Mouse (Mus musculus) MEL (cell line): ENCODE data around the gene Fscn2. TPM values are rescaled to one million over a fixed set of nuclear protein-coding genes. Genes with fewer than 3 reads are reported as not detected.
A peak's percentile ranks its signal among the peaks of the same experiment; 100 is the strongest.

ENCODE experiments used
- DNase-seq: peaks from one replicate; pipeline ENCODE4 v3.0.0; 2011; ENCODE audit warnings: low read depth, low spot score
- H3K27ac ChIP-seq: 2 replicates; pipeline ENCODE4 v1.5.1; 2012; ENCODE audit warnings: low read depth, mild to moderate bottlenecking, control low read depth, low read length, moderate library complexity; ENCODE audit not compliant: control insufficient read depth
- H3K27me3 ChIP-seq, 2 experiments: fragments of 150-350 bp in 1 of 2; sonication (generic) in 1 of 2; 2 replicates each; pipeline ENCODE4 v1.6.1; 2012; ENCODE audit warnings: low read length in 2 of 2, mild to moderate bottlenecking in 2 of 2, improper control_type of control experiment in 1 of 2, moderate library complexity in 1 of 2; ENCODE audit not compliant: insufficient read depth in 2 of 2, control insufficient read depth in 1 of 2
- H3K36me3 ChIP-seq, 2 experiments: 2 replicates each; pipeline ENCODE4 v1.6.1; 2012 to 2014; ENCODE audit warnings: low read length in 2 of 2, improper control_type of control experiment in 1 of 2, inconsistent platforms in 1 of 2, mild to moderate bottlenecking in 1 of 2; ENCODE audit not compliant: insufficient read depth in 2 of 2, control insufficient read depth in 1 of 2
- H3K4me1 ChIP-seq, 2 experiments: fragments of 150-350 bp in 1 of 2; sonication (generic) in 1 of 2; 2 replicates each; pipeline ENCODE4 v1.6.1; 2012; ENCODE audit warnings: low read length in 2 of 2, improper control_type of control experiment in 1 of 2, mild to moderate bottlenecking in 1 of 2; ENCODE audit not compliant: insufficient read depth in 2 of 2, control insufficient read depth in 1 of 2
- H3K4me3 ChIP-seq, 2 experiments: fragments of 150-350 bp in 1 of 2; sonication (generic) in 1 of 2; 2 replicates each; pipeline ENCODE4 v1.5.1; 2012; ENCODE audit warnings: low read depth in 2 of 2, low read length in 2 of 2, mild to moderate bottlenecking in 2 of 2, moderate library complexity in 2 of 2, control low read depth in 1 of 2, improper control_type of control experiment in 1 of 2; ENCODE audit not compliant: control insufficient read depth in 1 of 2, insufficient read depth in 1 of 2
- H3K79me2 ChIP-seq: 2 replicates; pipeline ENCODE4 v1.6.1; 2012; ENCODE audit warnings: mild to moderate bottlenecking, low read length, moderate library complexity; ENCODE audit not compliant: control insufficient read depth, poor library complexity, insufficient read depth
- H3K9ac ChIP-seq: 2 replicates; pipeline ENCODE4 v1.6.1; 2012; ENCODE audit warnings: low read depth, mild to moderate bottlenecking, control low read depth, low read length, moderate library complexity; ENCODE audit not compliant: control insufficient read depth, poor library complexity, severe bottlenecking
- H3K9me3 ChIP-seq: fragments of 150-350 bp; sonication (generic); replicated peaks from 2 replicates; pipeline ENCODE4 v1.6.1; 2012; ENCODE audit warnings: mild to moderate bottlenecking, low read length, improper control_type of control experiment, moderate library complexity; ENCODE audit not compliant: insufficient read depth
- BHLHE40 ChIP-seq: IDR thresholded peaks from 2 replicates; pipeline ENCODE4 v1.6.1; 2012; ENCODE audit warnings: low read depth, mild to moderate bottlenecking, inconsistent platforms, low read length, improper control_type of control experiment, borderline replicate concordance
- CHD1 ChIP-seq: IDR thresholded peaks from 2 replicates; pipeline ENCODE4 v1.6.1; 2012; ENCODE audit warnings: low read depth, mild to moderate bottlenecking, inconsistent platforms, low read length, improper control_type of control experiment
- CHD2 ChIP-seq: IDR thresholded peaks from 2 replicates; pipeline ENCODE4 v1.6.1; 2011; ENCODE audit warnings: low read length, improper control_type of control experiment
- CTCF ChIP-seq, 3 experiments: IDR thresholded peaks in 2 of 3; conservative IDR thresholded peaks in 1 of 3; 2 replicates each; pipeline ENCODE4 v1.5.1; 2011 to 2012; ENCODE audit warnings: low read length in 3 of 3, low read depth in 2 of 3, mild to moderate bottlenecking in 2 of 3, improper control_type of control experiment in 1 of 3, inconsistent platforms in 1 of 3, mixed read lengths in 1 of 3, moderate library complexity in 1 of 3; ENCODE audit not compliant: control insufficient read depth in 1 of 3, insufficient read depth in 1 of 3, poor library complexity in 1 of 3, severe bottlenecking in 1 of 3
- ELF1 ChIP-seq: IDR thresholded peaks from 2 replicates; pipeline ENCODE4 v1.6.1; 2014; ENCODE audit warnings: low read depth, mild to moderate bottlenecking, inconsistent platforms, low read length, improper control_type of control experiment, moderate library complexity
- EP300 ChIP-seq, 2 experiments: IDR thresholded peaks; 2 replicates each; pipeline ENCODE4 v1.6.1; 2011; ENCODE audit warnings: improper control_type of control experiment in 2 of 2, low read length in 2 of 2, low read depth in 1 of 2, mild to moderate bottlenecking in 1 of 2
- ETS1 ChIP-seq: IDR thresholded peaks from 2 replicates; pipeline ENCODE4 v1.6.1; 2012; ENCODE audit warnings: low read depth, mild to moderate bottlenecking, inconsistent platforms, low read length, improper control_type of control experiment, moderate library complexity
- GABPA ChIP-seq: IDR thresholded peaks from 2 replicates; pipeline ENCODE4 v1.6.1; 2012; ENCODE audit warnings: low read depth, mild to moderate bottlenecking, inconsistent platforms, low read length, improper control_type of control experiment, moderate library complexity
- HCFC1 ChIP-seq: IDR thresholded peaks from 2 replicates; pipeline ENCODE4 v1.6.1; 2012; ENCODE audit warnings: low read depth, mild to moderate bottlenecking, inconsistent platforms, low read length, improper control_type of control experiment, moderate library complexity
- JUND ChIP-seq: IDR thresholded peaks from 2 replicates; pipeline ENCODE4 v1.6.1; 2011; ENCODE audit warnings: low read depth, mild to moderate bottlenecking, improper control_type of control experiment, low read length
- KAT2A ChIP-seq: conservative IDR thresholded peaks from 2 replicates; pipeline ENCODE4 v1.6.1; 2012; ENCODE audit warnings: low read depth, low read length, improper control_type of control experiment, inconsistent platforms
- MAFK ChIP-seq: IDR thresholded peaks from 2 replicates; pipeline ENCODE4 v1.6.1; 2011; ENCODE audit warnings: low read depth, mild to moderate bottlenecking, low read length, improper control_type of control experiment, borderline replicate concordance
- MAX ChIP-seq: IDR thresholded peaks from 2 replicates; pipeline ENCODE4 v1.6.1; 2011; ENCODE audit warnings: low read length, improper control_type of control experiment
- MAZ ChIP-seq: IDR thresholded peaks from 2 replicates; pipeline ENCODE4 v1.6.1; 2012; ENCODE audit warnings: low read depth, mild to moderate bottlenecking, inconsistent platforms, low read length, improper control_type of control experiment
- MXI1 ChIP-seq: IDR thresholded peaks from 2 replicates; pipeline ENCODE4 v1.6.1; 2011; ENCODE audit warnings: mild to moderate bottlenecking, low read depth, low read length, improper control_type of control experiment
- MYB ChIP-seq: IDR thresholded peaks from 2 replicates; pipeline ENCODE4 v1.6.1; 2011; ENCODE audit warnings: mild to moderate bottlenecking, low read depth, low read length, improper control_type of control experiment
- MYC ChIP-seq: IDR thresholded peaks from 2 replicates; pipeline ENCODE4 v1.6.1; 2011; ENCODE audit warnings: low read depth, mild to moderate bottlenecking, low read length, improper control_type of control experiment, moderate library complexity
- NELFE ChIP-seq: IDR thresholded peaks from 2 replicates; pipeline ENCODE4 v1.6.1; 2011; ENCODE audit warnings: low read depth, low read length, improper control_type of control experiment
- NRF1 ChIP-seq: IDR thresholded peaks from 2 replicates; pipeline ENCODE4 v1.6.1; 2014; ENCODE audit warnings: low read depth, mild to moderate bottlenecking, inconsistent platforms, low read length, improper control_type of control experiment, moderate library complexity; ENCODE audit not compliant: poor library complexity, insufficient read depth, severe bottlenecking
- POLR2A ChIP-seq, 2 experiments: IDR thresholded peaks; 2 replicates each; pipeline ENCODE4 v1.6.1; 2011 to 2012; ENCODE audit warnings: low read length in 2 of 2, mild to moderate bottlenecking in 2 of 2, control low read depth in 1 of 2, improper control_type of control experiment in 1 of 2, low read depth in 1 of 2, moderate library complexity in 1 of 2; ENCODE audit not compliant: control insufficient read depth in 1 of 2, insufficient read depth in 1 of 2, poor library complexity in 1 of 2
- POLR2AphosphoS5 ChIP-seq: IDR thresholded peaks from 2 replicates; pipeline ENCODE4 v1.6.1; 2012; ENCODE audit warnings: low read depth, borderline replicate concordance, mild to moderate bottlenecking, inconsistent platforms, low read length, moderate library complexity, mixed read lengths
- RAD21 ChIP-seq: IDR thresholded peaks from 2 replicates; pipeline ENCODE4 v1.6.1; 2011; ENCODE audit warnings: mild to moderate bottlenecking, low read depth, low read length, improper control_type of control experiment
- SIN3A ChIP-seq: IDR thresholded peaks from 2 replicates; pipeline ENCODE4 v1.6.1; 2012; ENCODE audit warnings: low read length, improper control_type of control experiment, inconsistent platforms
- SMC3 ChIP-seq: IDR thresholded peaks from 2 replicates; pipeline ENCODE4 v1.6.1; 2011; ENCODE audit warnings: low read depth, low read length, improper control_type of control experiment
- TAL1 ChIP-seq: IDR thresholded peaks from 2 replicates; pipeline ENCODE4 v1.6.1; 2012; ENCODE audit warnings: mild to moderate bottlenecking, inconsistent platforms, low read length, moderate library complexity, mixed read lengths
- TBP ChIP-seq: IDR thresholded peaks from 2 replicates; pipeline ENCODE4 v1.8.0; 2011; ENCODE audit warnings: low read depth, low read length, improper control_type of control experiment
- TCF12 ChIP-seq: IDR thresholded peaks from 2 replicates; pipeline ENCODE4 v1.6.1; 2014; ENCODE audit warnings: low read depth, mild to moderate bottlenecking, inconsistent platforms, low read length, improper control_type of control experiment, moderate library complexity
- UBTF ChIP-seq: IDR thresholded peaks from 2 replicates; pipeline ENCODE4 v1.6.1; 2012; ENCODE audit warnings: low read depth, mild to moderate bottlenecking, inconsistent platforms, low read length, improper control_type of control experiment, moderate library complexity, borderline replicate concordance; ENCODE audit not compliant: insufficient read depth
- USF1 ChIP-seq: IDR thresholded peaks from 2 replicates; pipeline ENCODE4 v1.6.1; 2014; ENCODE audit warnings: low read depth, mild to moderate bottlenecking, inconsistent platforms, low read length, improper control_type of control experiment, moderate library complexity
- USF2 ChIP-seq, 2 experiments: IDR thresholded peaks; 2 replicates each; pipeline ENCODE4 v1.6.1; 2011 to 2012; ENCODE audit warnings: improper control_type of control experiment in 2 of 2, low read length in 2 of 2, borderline replicate concordance in 1 of 2, inconsistent platforms in 1 of 2, low read depth in 1 of 2, mild to moderate bottlenecking in 1 of 2; ENCODE audit not compliant: insufficient read depth in 1 of 2
- ZC3H11A ChIP-seq: IDR thresholded peaks from 2 replicates; pipeline ENCODE4 v1.6.1; 2012; ENCODE audit warnings: low read depth, mild to moderate bottlenecking, inconsistent platforms, low read length, improper control_type of control experiment
- ZKSCAN1 ChIP-seq: IDR thresholded peaks from 2 replicates; pipeline ENCODE4 v1.6.1; 2012; ENCODE audit warnings: low read depth, mild to moderate bottlenecking, inconsistent platforms, low read length, improper control_type of control experiment, moderate library complexity
- ZMIZ1 ChIP-seq: IDR thresholded peaks from 2 replicates; pipeline ENCODE4 v1.6.1; 2012; ENCODE audit warnings: low read depth, mild to moderate bottlenecking, inconsistent platforms, low read length, improper control_type of control experiment, moderate library complexity
- ZNF384 ChIP-seq: IDR thresholded peaks from 2 replicates; pipeline ENCODE4 v1.6.1; 2012; ENCODE audit warnings: low read depth, mild to moderate bottlenecking, inconsistent platforms, low read length, improper control_type of control experiment
- polyA plus RNA-seq, 2 experiments: library from polyadenylated mRNA; stranded (reverse) in 1 of 2; unstranded in 1 of 2; fragments of >175 nt in 1 of 2; fragments of >200 nt in 1 of 2; gene quantifications; 2 replicates each; pipeline versions ENCODE4 v1.2.1 to v1.2.4; 2012; ENCODE audit warnings: low replicate concordance in 2 of 2, low read depth in 1 of 2; ENCODE audit not compliant: insufficient read length in 2 of 2, insufficient read depth in 1 of 2, missing spikeins in 1 of 2
- total RNA-seq: library from RNA; depleted of rRNA; stranded (reverse); fragments of 300-350 nt; gene quantifications from 2 replicates; pipeline ENCODE4 v1.2.3, GENCODE M21; 2012

Fscn2 gene
- total and polyA plus RNA-seq, 3 experiments: 0.61 to 0.62 TPM; not detected in 1

GRCm38 (mm10) chr11:120378611-120379540, 17.5 kb downstream of the Fscn2 start, which contains the start of gene Faap100:
Faap100 (minus strand) TSS chr11:120378764.
- H3K27ac ChIP-seq: peak within 1 kb of the TSS; percentile 15
- TF ChIP-seq KAT2A (peak; percentile 90), HCFC1 (peak; percentile 91), JUND (no peak), TAL1 (no peak), MXI1 (peak; percentile 97), MAFK (no peak), TCF12 (peak; percentile 67), SIN3A (peak; percentile 97), ZMIZ1 (peak; percentile 81), UBTF (no peak), MAZ (peak; percentile 82), GABPA (peak; percentile 54; the same call in 1 of the 2 replicates), ZNF384 (peak; percentile 47; the same call in 1 of the 2 replicates), POLR2AphosphoS5 (no peak), NELFE (peak; percentile 93), MAX (peak; percentile 84), USF2 (IDR thresholded peaks at IDR 0.05; ENCODE audit: borderline replicate concordance in 1 of 2, insufficient read depth in 1 of 2, low read depth in 1 of 2, low read length in 2 of 2) (no peak), BHLHE40 (no peak; the same call in 1 of the 2 replicates), ELF1 (peak; percentile 71; the same call in 1 of the 2 replicates), SMC3 (peak; percentile 48), EP300 (IDR thresholded peaks at IDR 0.05; ENCODE audit: low read depth in 1 of 2, low read length in 2 of 2) (0 out of 4 replicates have a peak, but pooled peaks of 1 of the 2 experiments have one; percentile 40), ETS1 (peak; percentile 47; the same call in 1 of the 2 replicates), CTCF (IDR thresholded peaks at IDR 0.05 in 2 of 3, conservative IDR thresholded peaks at IDR 0.05 in 1 of 3; ENCODE audit: control insufficient read depth in 1 of 3, insufficient read depth in 1 of 3, low read depth in 2 of 3, low read length in 3 of 3, poor library complexity in 1 of 3, severe bottlenecking in 1 of 3) (peak in 2 of 3 experiments; percentile 65 to 72; a peak in 5 of 6 replicates), POLR2A (IDR thresholded peaks at IDR 0.05; ENCODE audit: control insufficient read depth in 1 of 2, insufficient read depth in 1 of 2, low read depth in 1 of 2, low read length in 2 of 2, poor library complexity in 1 of 2) (peak; percentile 92 to 96; a peak in 3 of 4 replicates), USF1 (peak; percentile 15; the same call in 1 of the 2 replicates), MYB (peak; percentile 29; the same call in 1 of the 2 replicates), MYC (peak; percentile 85), RAD21 (peak; percentile 20), NRF1 (0 out of 2 replicates have a peak, but pooled peaks have one; percentile 41), ZKSCAN1 (peak; percentile 72; the same call in 1 of the 2 replicates), ZC3H11A (0 out of 2 replicates have a peak, but pooled peaks have one; percentile 21), CHD2 (0 out of 2 replicates have a peak, but pooled peaks have one; percentile 12), TBP (peak; percentile 76), CHD1 (no peak)

More at GRCm38 (mm10) chr11:120378611-120379540, 17.5 kb downstream of the Fscn2 start, which contains the start of gene Faap100:
- Histone ChIP-seq H3K9ac (peak within 1 kb of the TSS; percentile 85), H3K9me3 (no peaks in the 10 kb centered on the region), H3K27me3 (no peaks in the 10 kb centered on the region), H3K4me3 (peak within 1 kb of the TSS; percentile 79 to 80), H3K36me3 (peaks cover 0 to 4% of the 10 kb centered on the region in 2 experiments; a peak in 2 of 4 replicates), H3K79me2 (peaks cover 11% of the 10 kb centered on the region), H3K4me1 (peaks cover 5 to 11% of the 10 kb centered on the region in 2 experiments; a peak in 3 of 4 replicates)
- DNase-seq: peak; percentile 99
